Mouse (Mus musculus) brain, adult 10 weeks (tissue): ENCODE results near the gene Panx3. TPM values are rescaled to one million over a fixed set of nuclear protein-coding genes. Genes with fewer than 3 reads are reported as not detected.

Experiments
- polyA plus RNA-seq: library from polyadenylated mRNA; stranded (reverse); fragments of 350-450 nt; fragmentation: Illumina TruSeq; extraction: RNeasy Lipid Tissue Mini Kit (QIAGEN cat#74804); gene quantifications from one replicate; pipeline ENCODE4 v1.2.3, GENCODE M21; 2015; ENCODE audit warnings: low read depth, low replicate concordance

The Panx3 gene
- polyA plus RNA-seq, result not detected

DNA sequence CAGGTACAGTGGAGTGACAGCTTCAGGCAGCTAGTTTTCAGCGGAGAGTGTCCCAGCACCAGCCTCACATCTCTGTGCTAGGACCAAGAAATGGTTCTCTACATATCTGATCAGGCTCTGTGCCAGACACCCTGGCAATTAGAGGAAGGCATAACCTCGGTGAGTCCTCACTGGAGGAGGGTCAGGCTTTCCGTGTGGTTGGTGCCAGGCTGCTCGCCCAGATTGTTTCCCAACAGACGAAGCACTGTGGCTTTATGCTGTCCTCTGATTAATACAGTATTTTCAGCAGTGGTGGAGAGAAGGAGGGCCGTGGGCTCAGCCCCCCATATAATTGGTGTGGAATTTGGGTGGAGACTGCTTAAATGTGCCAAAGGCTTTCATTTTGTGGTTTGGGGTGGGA, at the start of gene Panx3:
TSS of gene Panx3 (minus strand) at position 121 of the 400 bp plus-strand sequence.

DNA sequence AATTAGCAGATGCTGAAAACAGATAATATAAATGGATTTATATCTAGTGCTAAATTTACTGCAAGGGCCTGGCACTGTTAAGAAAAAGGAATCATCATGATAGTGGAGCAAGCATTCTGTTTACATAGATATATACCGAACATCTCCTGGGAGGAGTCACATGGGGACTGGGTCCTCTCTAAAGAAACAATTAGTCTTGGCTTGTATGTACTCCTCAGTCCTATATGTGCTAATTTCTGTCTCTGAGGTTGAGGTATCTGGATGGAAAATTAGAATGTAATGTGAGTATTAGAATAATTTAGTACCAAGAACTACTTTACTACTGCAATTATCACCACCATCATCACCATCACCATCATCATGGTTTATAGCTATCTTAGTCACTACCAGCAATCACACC, 47.1 kb upstream of the Panx3 start, which contains the start of gene Olfr160:
TSS of gene Olfr160 (minus strand) at position 101 of the 400 bp plus-strand sequence.

DNA sequence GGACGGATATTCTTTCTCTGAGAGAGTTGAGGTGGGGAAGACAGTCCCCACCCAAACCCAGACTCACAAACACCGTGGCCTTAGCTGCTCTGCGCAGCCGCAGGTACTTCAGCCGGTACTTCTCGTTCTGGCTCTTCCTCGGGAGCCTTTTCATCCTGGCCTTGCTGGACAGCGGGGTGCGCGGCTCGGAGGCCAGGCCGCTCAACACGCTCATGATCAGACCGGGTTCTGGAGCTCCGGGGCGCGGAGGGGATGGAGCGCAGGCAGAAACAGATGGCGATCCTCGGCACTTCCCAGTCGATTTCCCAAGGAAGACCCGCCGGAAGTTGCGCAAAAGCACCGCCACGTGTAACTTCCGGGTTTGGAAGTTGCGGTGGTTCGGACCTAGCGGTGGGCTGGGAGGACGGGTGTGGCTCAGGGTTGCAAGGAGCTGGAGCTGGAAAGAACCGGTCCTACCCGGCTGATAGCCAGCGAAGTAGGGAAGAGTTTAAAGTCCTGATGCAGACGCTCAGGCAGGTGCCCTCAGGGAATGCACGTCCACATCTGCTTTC, 12.0 kb downstream of the Panx3 start, which contains the start of gene Tbrg1:
TSS of gene Tbrg1 (minus strand) at position 382 of the 551 bp plus-strand sequence.

DNA sequence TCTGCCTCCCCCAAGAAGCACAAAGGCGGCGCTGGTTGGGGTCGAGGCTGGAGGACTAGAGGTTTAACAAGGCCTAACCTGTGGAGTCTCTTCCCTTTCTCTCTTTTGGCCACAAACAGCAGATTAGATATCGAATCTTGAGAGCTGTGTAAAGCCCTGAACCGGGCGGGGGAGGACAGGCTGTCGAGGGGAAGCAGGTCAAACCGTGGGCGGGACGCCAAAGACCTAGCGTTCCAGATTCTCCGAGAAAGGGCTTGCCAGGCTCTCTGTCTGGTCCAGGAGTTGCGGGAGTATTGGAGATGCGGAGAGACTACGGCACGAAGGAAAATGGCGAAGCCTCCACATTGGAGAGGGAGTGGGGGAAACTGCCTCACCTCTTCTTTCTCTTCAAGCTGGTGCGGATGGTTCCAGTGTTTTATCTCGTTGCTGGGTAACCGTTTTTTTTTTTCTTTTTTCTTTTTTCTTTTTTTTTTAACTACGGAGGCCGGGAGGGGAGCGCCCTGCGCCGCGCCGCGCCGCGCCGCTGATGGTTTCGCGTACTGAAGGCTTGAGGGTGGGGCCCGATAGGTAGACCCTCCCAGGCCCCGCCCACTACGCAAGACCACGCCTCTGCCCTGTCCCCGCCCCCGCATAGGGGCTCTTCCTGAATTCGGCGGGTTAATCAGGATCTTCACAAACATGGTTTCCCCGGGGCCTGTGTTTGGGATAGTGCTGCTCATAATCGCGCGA, 55.7 kb downstream of the Panx3 start, which contains the start of gene Spa17:
TSS of gene Spa17 (minus strand) at position 541 of the 729 bp plus-strand sequence.

Other genes with a start within 250 kb of the Panx3 start
- 18.1 TPM for gene Robo3, start 236.0 kb downstream of the Panx3 start, polyA plus RNA-seq
- 22.5 TPM for gene Msantd2, start 179.9 kb downstream of the Panx3 start, polyA plus RNA-seq
- gene Esam, start 141.2 kb downstream of the Panx3 start, polyA plus RNA-seq, result 23.7 TPM
- gene Vsig2, start 130.0 kb downstream of the Panx3 start, polyA plus RNA-seq, result 5.3 TPM
- 1,626 TPM for gene Nrgn, start 116.3 kb downstream of the Panx3 start, polyA plus RNA-seq
- gene Siae, start 113.5 kb downstream of the Panx3 start, polyA plus RNA-seq, result 19.7 TPM
- gene Spa17, start 55.5 kb downstream of the Panx3 start, polyA plus RNA-seq, result 9.7 TPM
- gene Tbrg1, start 11.9 kb downstream of the Panx3 start, polyA plus RNA-seq, result 69.8 TPM
- not detected for gene Olfr160, start 47.0 kb upstream of the Panx3 start, polyA plus RNA-seq
- gene Olfr874, start 75.9 kb upstream of the Panx3 start, polyA plus RNA-seq, result not detected
- gene Olfr875, start 102.6 kb upstream of the Panx3 start, polyA plus RNA-seq, result not detected
- not detected for gene Olfr876, start 133.8 kb upstream of the Panx3 start, polyA plus RNA-seq
- not detected for gene Olfr877, start 185.0 kb upstream of the Panx3 start, polyA plus RNA-seq
- not detected for gene Olfr145, start 227.5 kb upstream of the Panx3 start, polyA plus RNA-seq
- gene Olfr878, start 248.6 kb upstream of the Panx3 start, polyA plus RNA-seq, result not detected